Mouse (Mus musculus) heart, postnatal 36 days (tissue): ENCODE measurements at regions not wholly inside any gene's neighbourhood (a gene's known extent, or its start where the extent isn't known, plus 50 kb on each side); places are given as distances from the start of the nearest gene placed in this dataset.

Experiments used
- DNase-seq, 2 experiments: peaks; one replicate each; pipeline ENCODE4 v3.0.0; 2021 to 2022
- intact Hi-C: fragments of 180-260 bp; cut with DNase I; formaldehyde crosslinking; loops from one replicate; pipeline ENCODE4 v1.15.1; 2025

- no peak for DNase-seq
- intact Hi-C loops, result no loop called here
Measured at GRCm38 (mm10) chr1:57470356-57470755, 63.5 kb upstream of the Tyw5 start.

GRCm38 (mm10) chr1:57472235-57472634 lies 65.3 kb upstream of the Tyw5 start:
- intact Hi-C loops, result no loop called here
- no peak for DNase-seq

GRCm38 (mm10) chr1:57477725-57478124 lies 70.8 kb upstream of the Tyw5 start:
- intact Hi-C loops, result no loop called here
- DNase-seq, result no peak

GRCm38 (mm10) chr1:57478151-57478550 lies 71.2 kb upstream of the Tyw5 start:
- no peak for DNase-seq
- intact Hi-C loops, result no loop called here

GRCm38 (mm10) chr1:57478800-57479199 lies 71.9 kb upstream of the Tyw5 start:
- intact Hi-C loops, result no loop called here
- DNase-seq, result no peak

GRCm38 (mm10) chr1:57479566-57479965 lies 72.7 kb upstream of the Tyw5 start:
- intact Hi-C loops, result no loop called here
- DNase-seq, result no peak

GRCm38 (mm10) chr1:57489176-57489575 lies 82.3 kb upstream of the Tyw5 start:
- intact Hi-C loops, result no loop called here
- DNase-seq, result no peak

GRCm38 (mm10) chr1:57489588-57489987 lies 82.7 kb upstream of the Tyw5 start:
- DNase-seq, result no peak
- intact Hi-C loops, result no loop called here

GRCm38 (mm10) chr1:57490021-57490420 lies 83.1 kb upstream of the Tyw5 start:
- DNase-seq, result no peak
- intact Hi-C loops, result no loop called here

- intact Hi-C loops, result no loop called here
- DNase-seq, result no peak
Measured at GRCm38 (mm10) chr1:57492696-57493095, 85.8 kb upstream of the Tyw5 start.

GRCm38 (mm10) chr1:57497489-57498037 lies 90.7 kb upstream of the Tyw5 start:
- intact Hi-C loops, result no loop called here
- DNase-seq, result no peak

GRCm38 (mm10) chr1:57510359-57511120 lies 103.6 kb upstream of the Tyw5 start:
- DNase-seq, result no peak
- intact Hi-C loops, result loop anchor here (5.0 kb wide), 1 partner anchor 78 kb away; no protein-coding TSS in a partner anchor

- DNase-seq, result no peak
- intact Hi-C loops, result loop anchor here (5.0 kb wide), 1 partner anchor 80 kb away; no protein-coding TSS in a partner anchor
Measured at GRCm38 (mm10) chr1:57511902-57512301, 105.0 kb upstream of the Tyw5 start.

GRCm38 (mm10) chr1:57512516-57512915 lies 105.6 kb upstream of the Tyw5 start:
- no peak for DNase-seq
- intact Hi-C loops, result loop anchor here (5.0 kb wide), 1 partner anchor 80 kb away; no protein-coding TSS in a partner anchor

GRCm38 (mm10) chr1:57525965-57526364 lies 119.1 kb upstream of the Tyw5 start:
- intact Hi-C loops, result no loop called here
- no peak for DNase-seq

GRCm38 (mm10) chr1:57528703-57529102 lies 121.8 kb upstream of the Tyw5 start:
- DNase-seq, result no peak

GRCm38 (mm10) chr1:57529320-57529719 lies 122.4 kb upstream of the Tyw5 start:
- intact Hi-C loops, result no loop called here
- no peak for DNase-seq

More at GRCm38 (mm10) chr1:57528703-57529102, 121.8 kb upstream of the Tyw5 start:
- intact Hi-C loops, result no loop called here

GRCm38 (mm10) chr1:57537369-57537768 lies 130.5 kb upstream of the Tyw5 start:
- DNase-seq, result no peak
- intact Hi-C loops, result no loop called here

- intact Hi-C loops, result no loop called here
- DNase-seq, result no peak
Measured at GRCm38 (mm10) chr1:57544684-57545083, 137.8 kb upstream of the Tyw5 start.

GRCm38 (mm10) chr1:57545792-57546685 lies 139.1 kb upstream of the Tyw5 start:
- no peak for DNase-seq
- intact Hi-C loops, result no loop called here

GRCm38 (mm10) chr1:57561517-57561916 lies 154.6 kb upstream of the Tyw5 start:
- DNase-seq, result no peak
- intact Hi-C loops, result no loop called here
